Mouse (Mus musculus) 416B (cell line): ENCODE data around the gene Gm9602.
"Not testable (repeated sequence)": the region's sequence is repeated elsewhere in the genome, so short reads cannot be mapped to it uniquely, and the experiment has no call there.

ENCODE experiments used
- DNase-seq: peaks from one replicate; pipeline ENCODE4 v3.0.0; 2011; ENCODE audit warnings: low read depth

The Gm9602 gene

DNA sequence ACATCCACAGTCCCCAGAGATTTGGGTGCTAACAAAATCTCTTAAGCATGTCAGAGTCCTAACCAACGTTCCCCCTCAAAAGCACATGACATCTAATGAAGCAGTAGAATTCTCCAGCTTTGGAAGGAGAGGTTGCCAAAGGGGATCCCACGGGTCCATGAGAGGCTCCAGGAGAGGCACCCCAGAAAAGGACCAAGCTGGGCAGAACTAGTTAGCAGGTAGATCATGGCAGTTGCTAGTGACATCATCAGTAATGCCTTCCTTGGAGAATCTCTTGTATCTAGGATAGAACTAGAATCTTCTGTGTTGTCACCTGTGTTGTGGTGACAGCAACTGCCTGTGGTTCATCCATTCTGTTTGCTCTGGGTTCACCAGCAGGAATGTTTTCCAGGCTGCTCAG lies at the start of gene Gm9602:
TSS of gene Gm9602 (plus strand) at position 301 of the 400 bp plus-strand sequence.
- not testable (repeated sequence) for DNase-seq

DNA sequence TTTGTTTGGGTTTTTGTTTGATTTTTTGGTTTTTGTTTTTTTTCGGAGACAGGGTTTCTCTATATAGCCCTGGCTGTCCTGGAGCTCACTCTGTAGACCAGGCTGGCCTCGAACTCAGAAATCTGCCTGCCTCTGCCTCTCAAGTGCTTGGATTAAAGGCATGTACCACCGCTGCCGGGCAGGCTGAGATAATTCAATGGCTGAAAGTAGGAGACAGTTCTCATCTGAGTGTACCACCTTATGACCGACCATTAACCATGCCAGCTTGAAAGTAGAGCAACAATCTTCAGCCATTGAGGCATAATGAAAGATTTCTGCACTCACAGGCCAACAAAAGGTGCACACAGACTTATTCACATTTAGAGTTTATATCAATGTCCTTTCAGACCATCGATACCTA lies 30.3 kb downstream of the Gm9602 start:
- not testable (repeated sequence) for DNase-seq

- not testable (repeated sequence) for DNase-seq
These were observed 45.8 kb downstream of the Gm9602 start for GRCm38 (mm10) chr14:4821950-4822349.
